Mouse (Mus musculus) forebrain, postnatal 0 days (tissue): ENCODE measurements around the gene 1500009L16Rik. TPM values are rescaled to one million over a fixed set of nuclear protein-coding genes. Genes with fewer than 3 reads are reported as not detected.

Source experiments
- ATAC-seq: fragments of 200-750 bp; cut with Nextera tagmentation; 2 replicates; pipeline ENCODE4 v1.8.0; 2017; ENCODE audit warnings: mild to moderate bottlenecking, moderate library complexity
- DNase-seq: peaks from one replicate; pipeline ENCODE4 v3.0.0-alpha.2; 2015
- H3K27ac ChIP-seq: fragments of 300-500 bp; sonication (generic); 2 replicates; pipeline ENCODE4 v1.5.1; 2014; ENCODE audit warnings: low read depth, mild to moderate bottlenecking, antibody characterized with exemption, low read length, moderate library complexity, mixed read lengths
- H3K27me3 ChIP-seq: fragments of 300-500 bp; sonication (generic); 2 replicates; pipeline ENCODE4 v1.6.1; 2014; ENCODE audit warnings: mild to moderate bottlenecking, low read length, mixed read lengths; ENCODE audit not compliant: insufficient read depth
- H3K36me3 ChIP-seq: fragments of 300-500 bp; sonication (generic); 2 replicates; pipeline ENCODE4 v1.6.1; 2014; ENCODE audit warnings: mild to moderate bottlenecking, moderate library complexity; ENCODE audit not compliant: insufficient read depth
- H3K4me1 ChIP-seq: fragments of 300-500 bp; sonication (generic); 2 replicates; pipeline ENCODE4 v1.6.1; 2014; ENCODE audit warnings: antibody characterized with exemption; ENCODE audit not compliant: insufficient read depth
- H3K4me2 ChIP-seq: fragments of 300-500 bp; sonication (generic); 2 replicates; pipeline ENCODE4 v1.6.1; 2014; ENCODE audit warnings: low read depth, mild to moderate bottlenecking, moderate library complexity
- H3K4me3 ChIP-seq: fragments of 300-500 bp; sonication (generic); 2 replicates; pipeline ENCODE4 v1.5.1; 2014; ENCODE audit warnings: low read depth, low read length, mixed read lengths
- H3K9ac ChIP-seq: fragments of 300-500 bp; sonication (generic); 2 replicates; pipeline ENCODE4 v1.6.1; 2014; ENCODE audit warnings: mild to moderate bottlenecking
- H3K9me3 ChIP-seq: fragments of 300-500 bp; sonication (generic); 2 replicates; pipeline ENCODE4 v1.6.1; 2016; ENCODE audit warnings: low read length
- CTCF ChIP-seq: sonication (generic); IDR thresholded peaks from 2 replicates; pipeline ENCODE4 v1.5.1; 2016; ENCODE audit warnings: antibody characterized with exemption, control low read depth, low read depth
- WGBS: fragments of 180-500 bp; shearing (Covaris S2); extraction: QIAGEN DNeasy Blood & Tissue Kit; methylation state at CpG from one replicate; pipeline ENCODE4 v1.1.7; 2014; 5-methylcytosine and 5-hydroxymethylcytosine counted together
- polyA plus RNA-seq: library from polyadenylated mRNA; unstranded; fragments of >200 nt; fragmentation: Nextera tagmentation; extraction: Ambion mirVana; gene quantifications from 2 replicates; pipeline ENCODE4 v1.2.1, GENCODE M21; 2015
- total RNA-seq: library from RNA; depleted of rRNA; stranded (reverse); fragments of >200 nt; gene quantifications from 2 replicates; pipeline ENCODE4 v1.2.3, GENCODE M21; 2014

The 1500009L16Rik gene
- total and polyA plus RNA-seq, 2 experiments from 2014 or later: 47.1 to 98.6 TPM

GRCm38 (mm10) chr10:83711769-83712168 lies 10.9 kb upstream of the 1500009L16Rik start:
- Histone ChIP-seq H3K4me2 (no peak overlapping the region), H3K4me1 (no peaks in the 10 kb centered on the region), H3K9ac (no peak overlapping the region), H3K27ac (no peak overlapping the region), H3K27me3 (no peaks in the 10 kb centered on the region), H3K36me3 (no peaks in the 10 kb centered on the region), H3K9me3 (no peaks in the 10 kb centered on the region), H3K4me3 (no peak overlapping the region)
- 48% methylated on average over 10 of the region's 10 CpGs for WGBS
- no peak for ATAC-seq
- TF ChIP-seq CTCF: no peak
- DNase-seq: no peak

GRCm38 (mm10) chr10:83718855-83719474 lies 3.7 kb upstream of the 1500009L16Rik start:
- no peak for DNase-seq
- TF ChIP-seq CTCF: no peak

GRCm38 (mm10) chr10:83723055-83723454 lies 390 bp downstream of the 1500009L16Rik start:
- H3K27me3 ChIP-seq: no peaks in the 10 kb centered on the region
- no peak for DNase-seq
- TF ChIP-seq CTCF: no peak
- no peaks in the 10 kb centered on the region for H3K36me3 ChIP-seq
- WGBS: 3% methylated on average over 12 of the region's 23 CpGs
- no peak overlapping the region for H3K27ac ChIP-seq
- H3K9me3 ChIP-seq: no peaks in the 10 kb centered on the region
- peaks cover 3% of the 10 kb centered on the region; the same call in 1 of the 2 replicates for H3K4me1 ChIP-seq
- ATAC-seq: peak; percentile 45
- H3K9ac ChIP-seq: peak overlapping the region; percentile 63
- H3K4me2 ChIP-seq: peak overlapping the region; percentile 81
- peak overlapping the region; percentile 64 for H3K4me3 ChIP-seq

More at GRCm38 (mm10) chr10:83718855-83719474, 3.7 kb upstream of the 1500009L16Rik start:
- Histone ChIP-seq H3K4me2 (no peak overlapping the region), H3K4me3 (no peak overlapping the region), H3K36me3 (no peaks in the 10 kb centered on the region), H3K4me1 (peaks cover 3% of the 10 kb centered on the region; the same call in 1 of the 2 replicates), H3K9ac (no peak overlapping the region), H3K9me3 (no peaks in the 10 kb centered on the region), H3K27me3 (no peaks in the 10 kb centered on the region), H3K27ac (no peak overlapping the region)
- ATAC-seq: no peak
- WGBS: 89% methylated on average over 12 of the region's 12 CpGs

GRCm38 (mm10) chr10:83724351-83725059 lies 1.8 kb downstream of the 1500009L16Rik start:
- TF ChIP-seq CTCF: peak; percentile 63
- Histone ChIP-seq H3K9ac (no peak overlapping the region), H3K4me2 (no peak overlapping the region), H3K4me1 (peaks cover 3% of the 10 kb centered on the region; the same call in 1 of the 2 replicates), H3K36me3 (no peaks in the 10 kb centered on the region), H3K4me3 (no peak overlapping the region), H3K9me3 (no peaks in the 10 kb centered on the region), H3K27me3 (no peaks in the 10 kb centered on the region), H3K27ac (no peak overlapping the region)
- ATAC-seq: no peak
- 87% methylated on average over 15 of the region's 15 CpGs for WGBS
- DNase-seq: peak; percentile 33

DNA sequence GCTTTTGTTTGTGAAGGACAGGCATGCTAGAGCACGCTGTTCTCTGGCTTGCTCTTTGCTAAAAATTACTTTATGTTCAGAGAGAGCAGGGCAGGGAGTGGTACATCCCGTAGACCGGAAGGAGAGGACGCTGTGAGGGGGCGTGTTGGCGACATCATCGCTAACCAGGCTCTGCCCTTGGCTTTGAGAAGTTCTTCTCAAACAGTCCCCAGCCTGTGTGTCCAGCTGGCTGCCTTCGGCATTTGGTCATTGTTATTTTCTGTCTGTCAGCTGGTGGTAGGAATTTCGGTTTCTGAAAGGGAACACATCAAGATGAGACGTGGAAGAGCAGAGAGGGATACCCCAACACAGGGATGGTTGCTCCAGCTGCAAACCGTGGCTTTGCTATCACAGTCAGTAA lies 3.5 kb downstream of the 1500009L16Rik start:
- no peak for DNase-seq
- Histone ChIP-seq H3K9ac (no peak overlapping the region), H3K9me3 (no peaks in the 10 kb centered on the region), H3K27ac (no peak overlapping the region), H3K27me3 (no peaks in the 10 kb centered on the region), H3K4me3 (no peak overlapping the region), H3K36me3 (no peaks in the 10 kb centered on the region), H3K4me2 (no peak overlapping the region), H3K4me1 (peaks cover 3% of the 10 kb centered on the region; the same call in 1 of the 2 replicates)
- TF ChIP-seq CTCF: no peak
- 71% methylated on average over 11 of the region's 11 CpGs for WGBS
- no peak for ATAC-seq

GRCm38 (mm10) chr10:83727846-83728245 lies 5.2 kb downstream of the 1500009L16Rik start:
- H3K4me1 ChIP-seq: peaks cover 3% of the 10 kb centered on the region; the same call in 1 of the 2 replicates
- no peak for DNase-seq
- no peak overlapping the region for H3K27ac ChIP-seq
- H3K27me3 ChIP-seq: no peaks in the 10 kb centered on the region
- no peaks in the 10 kb centered on the region for H3K36me3 ChIP-seq
- 88% methylated on average over 5 of the region's 5 CpGs for WGBS
- no peak for ATAC-seq
- H3K4me2 ChIP-seq: no peak overlapping the region
- no peak overlapping the region for H3K4me3 ChIP-seq
- H3K9ac ChIP-seq: no peak overlapping the region
- TF ChIP-seq CTCF: no peak
- H3K9me3 ChIP-seq: no peaks in the 10 kb centered on the region

GRCm38 (mm10) chr10:83728529-83728928 lies 5.9 kb downstream of the 1500009L16Rik start:
- no peak for TF ChIP-seq CTCF
- no peak for ATAC-seq
- Histone ChIP-seq H3K9ac (no peak overlapping the region), H3K27ac (no peak overlapping the region), H3K4me2 (no peak overlapping the region), H3K36me3 (no peaks in the 10 kb centered on the region), H3K27me3 (no peaks in the 10 kb centered on the region), H3K9me3 (no peaks in the 10 kb centered on the region), H3K4me1 (peaks cover 3% of the 10 kb centered on the region; the same call in 1 of the 2 replicates), H3K4me3 (no peak overlapping the region)
- WGBS: 83% methylated on average over 6 of the region's 6 CpGs
- DNase-seq: no peak
